Mouse (Mus musculus): ENCODE data around the gene Acnat1.
"Not testable (repeated sequence)": the region's sequence is repeated elsewhere in the genome, so short reads cannot be mapped to it uniquely, and the experiment has no call there.

Acnat1 gene

DNA sequence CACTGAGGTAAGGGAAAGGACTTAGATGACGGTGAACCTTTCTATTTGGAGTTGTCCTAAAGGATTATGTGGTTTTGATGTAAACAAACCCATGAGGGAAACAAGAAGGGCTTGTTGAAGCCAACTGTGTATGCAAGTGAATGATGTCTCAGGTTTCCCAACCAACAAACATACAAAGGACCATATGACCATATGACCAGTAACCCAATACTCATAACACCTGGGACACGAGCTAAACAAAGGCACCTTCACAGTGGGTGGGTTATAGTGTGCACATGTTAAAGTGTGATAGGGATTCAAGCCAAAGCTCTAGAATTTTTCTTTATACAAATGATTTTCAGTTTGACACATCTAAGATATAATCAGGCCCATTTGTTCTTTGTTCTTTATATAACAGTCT lies 17.5 kb downstream of the Acnat1 start:
- no peak for DNase-seq (ENCODE audit: low spot score)

DNA sequence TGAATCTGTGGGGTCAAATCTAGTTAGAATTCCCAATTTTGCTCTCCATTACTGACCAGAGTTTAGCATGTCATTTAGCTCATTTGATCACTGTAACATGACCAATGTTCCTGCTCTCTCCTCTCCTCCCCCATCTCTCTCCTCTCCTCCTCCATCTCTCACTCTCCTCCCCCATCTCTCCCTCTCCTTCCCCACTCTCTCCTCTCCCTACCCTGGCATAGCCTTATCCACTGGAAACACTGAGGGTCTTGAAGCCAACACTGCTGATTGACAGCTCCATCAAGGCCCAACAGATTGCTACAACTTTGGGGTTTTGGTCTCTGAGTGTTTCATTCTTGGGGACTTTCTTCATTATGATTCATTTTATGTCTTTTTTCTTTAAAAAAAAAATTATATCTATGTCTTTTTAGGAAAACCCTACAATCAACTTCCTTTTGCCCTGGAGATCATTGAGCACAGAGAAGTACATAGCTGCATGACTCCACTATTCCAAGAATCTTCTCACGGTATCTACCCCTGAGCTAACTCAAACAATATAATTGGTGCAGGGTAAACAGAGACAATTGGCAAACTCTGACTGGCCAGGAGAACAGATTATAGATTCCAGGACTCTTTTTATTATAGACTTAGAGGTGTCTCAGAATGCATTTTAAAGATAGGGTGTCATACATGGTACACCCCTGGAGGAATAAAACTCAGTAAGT lies 21.7 kb downstream of the Acnat1 start:
- no peak for DNase-seq (ENCODE audit: low spot score)

DNA sequence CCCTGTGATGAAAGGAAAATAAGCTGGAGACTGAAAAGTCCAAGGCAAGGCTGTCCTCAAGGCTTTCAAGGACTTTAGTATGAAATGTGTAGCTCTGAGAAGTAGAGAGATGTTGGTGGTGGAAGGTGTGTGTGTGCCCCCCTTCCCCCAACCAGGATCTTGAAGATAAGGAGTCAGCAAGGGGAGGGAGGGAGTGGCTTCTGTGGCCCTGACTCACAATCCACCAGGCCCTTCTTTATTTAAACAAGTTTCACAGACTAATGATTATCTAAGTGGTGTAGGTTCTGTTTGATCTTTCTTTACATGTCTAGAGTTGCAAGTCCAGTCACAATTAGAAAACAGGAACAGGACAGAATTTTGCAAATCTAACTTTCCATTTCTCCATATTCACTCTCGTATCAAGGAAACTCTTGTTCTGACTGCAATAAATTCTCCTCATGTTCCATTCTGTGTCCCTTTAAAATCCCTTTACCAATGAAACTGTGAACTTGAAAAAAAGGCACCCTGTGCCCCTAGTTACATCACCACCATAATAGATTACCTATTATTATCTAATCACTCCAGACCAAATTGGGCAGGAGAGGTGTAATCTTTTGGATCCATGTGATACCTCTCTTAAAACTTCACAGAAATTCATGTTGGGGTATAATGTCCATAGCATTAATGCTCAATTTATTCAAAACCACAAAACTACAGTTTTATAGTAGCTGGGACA lies 22.4 kb downstream of the Acnat1 start:
- DNase-seq (ENCODE audit: low spot score) = not testable (repeated sequence)

DNA sequence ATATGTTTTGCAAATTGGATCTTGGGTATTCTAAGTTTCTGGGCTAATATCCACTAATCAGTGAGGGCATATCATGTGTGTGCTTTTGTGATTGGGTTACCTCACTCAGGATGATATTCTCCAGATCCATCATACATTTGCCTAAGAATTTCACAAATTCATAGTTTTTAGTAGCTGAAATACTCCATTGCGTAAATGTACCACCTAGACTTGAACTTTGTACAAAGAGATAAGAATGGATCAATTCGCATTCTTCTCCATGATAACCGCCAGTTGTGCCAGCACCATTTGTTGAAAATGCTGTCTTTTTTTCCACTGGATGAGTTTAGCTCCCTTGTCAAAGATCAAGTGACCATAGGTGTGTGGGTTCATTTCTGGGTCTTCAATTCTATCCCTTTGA lies 36.7 kb downstream of the Acnat1 start:
- DNase-seq (ENCODE audit: low spot score) = not testable (repeated sequence)

DNA sequence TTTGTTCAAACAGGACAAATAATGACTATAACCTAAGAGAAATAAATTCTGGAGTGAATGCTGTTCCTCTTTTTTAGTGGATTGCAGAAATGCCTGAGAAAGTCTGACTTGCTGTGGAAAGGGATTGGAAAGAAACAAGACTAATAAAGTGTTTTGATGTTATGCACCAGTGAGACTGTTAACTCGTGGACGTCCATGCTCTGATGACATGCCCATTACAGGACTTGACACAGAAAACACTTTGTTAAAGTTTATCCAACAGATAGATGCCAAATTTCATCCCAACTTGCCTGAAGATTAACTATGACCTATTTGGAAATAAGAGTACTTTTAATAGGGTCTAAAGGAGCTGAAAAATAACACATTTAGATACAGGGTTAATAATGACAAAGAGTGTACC lies 63.6 kb downstream of the Acnat1 start:
- DNase-seq (ENCODE audit: low spot score) = not testable (repeated sequence)

DNA sequence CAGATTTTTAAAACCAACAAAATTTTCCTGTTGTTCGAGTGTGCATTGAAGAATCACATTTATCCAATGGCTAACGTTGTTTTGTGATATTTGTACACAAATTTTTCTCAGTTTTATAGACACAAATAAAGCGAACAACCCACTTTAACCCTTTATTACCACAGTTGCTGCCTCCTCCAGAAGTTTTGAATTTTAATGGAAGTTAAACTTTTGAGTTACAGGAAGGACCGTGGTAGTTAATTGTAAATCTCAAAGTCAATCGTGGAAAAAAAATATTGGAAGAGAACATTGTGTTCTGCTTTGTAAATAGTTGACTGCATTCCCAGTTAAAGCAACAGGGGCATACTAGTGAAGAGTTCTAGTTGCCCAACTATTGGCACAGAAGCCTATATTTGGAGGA lies 65.8 kb downstream of the Acnat1 start, which contains the start of gene Acnat2:
Acnat2 (minus strand) TSS at position 195 of the 400 bp plus-strand sequence.
- not testable (repeated sequence) for DNase-seq (ENCODE audit: low spot score)
